Mouse (Mus musculus) liver, embryonic 13.5 days (tissue): Measurements from ENCODE around the gene Lrig1. TPM values are rescaled to one million over a fixed set of nuclear protein-coding genes. Genes with fewer than 3 reads are reported as not detected.
A peak's percentile ranks its signal among the peaks of the same experiment; 100 is the strongest.

Experiments used
- ATAC-seq: fragments of 200-750 bp; cut with Nextera tagmentation; 2 replicates; pipeline ENCODE4 v1.8.0; 2017; ENCODE audit warnings: low read depth, mild to moderate bottlenecking, moderate number of reproducible peaks, moderate library complexity
- DNase-seq: peaks from one replicate; pipeline ENCODE4 v3.0.0; 2022
- H3K27ac ChIP-seq: fragments of 300-500 bp; sonication (generic); 2 replicates; pipeline ENCODE4 v1.5.1; 2015; ENCODE audit warnings: moderate library complexity, mild to moderate bottlenecking, inconsistent platforms
- H3K27me3 ChIP-seq: fragments of 300-500 bp; sonication (generic); 2 replicates; pipeline ENCODE4 v1.6.1; 2015; ENCODE audit warnings: mild to moderate bottlenecking, inconsistent platforms
- H3K36me3 ChIP-seq: fragments of 300-500 bp; sonication (generic); 2 replicates; pipeline ENCODE4 v1.6.1; 2015; ENCODE audit warnings: mild to moderate bottlenecking, inconsistent platforms
- H3K4me1 ChIP-seq: fragments of 300-500 bp; sonication (generic); replicated peaks from 2 replicates; pipeline ENCODE4 v1.6.1; 2015; ENCODE audit warnings: inconsistent platforms
- H3K4me2 ChIP-seq: fragments of 300-500 bp; sonication (generic); 2 replicates; pipeline ENCODE4 v1.6.1; 2015; ENCODE audit warnings: inconsistent platforms, mild to moderate bottlenecking, moderate library complexity
- H3K4me3 ChIP-seq: fragments of 300-500 bp; sonication (generic); replicated peaks from 2 replicates; pipeline ENCODE4 v1.5.1; 2015; ENCODE audit warnings: mild to moderate bottlenecking, inconsistent platforms
- H3K9ac ChIP-seq: fragments of 300-500 bp; sonication (generic); 2 replicates; pipeline ENCODE4 v1.6.1; 2015; ENCODE audit warnings: mild to moderate bottlenecking, inconsistent platforms
- H3K9me3 ChIP-seq: fragments of 300-500 bp; sonication (generic); replicated peaks from 2 replicates; pipeline ENCODE4 v1.6.1; 2016; ENCODE audit warnings: inconsistent platforms
- WGBS: fragments of 180-500 bp; shearing (Covaris S2); methylation state at CpG from one replicate; pipeline ENCODE4 v1.1.7; 2015; ENCODE audit not compliant: insufficient replicate concordance; 5-methylcytosine and 5-hydroxymethylcytosine counted together
- polyA plus RNA-seq: library from polyadenylated mRNA; unstranded; fragments of >200 nt; fragmentation: Nextera tagmentation; extraction: Ambion mirVana; gene quantifications from 2 replicates; pipeline ENCODE4 v1.2.1, GENCODE M21; 2015

The Lrig1 gene
- polyA plus RNA-seq, 1 experiment from 2014 or later: 1.6 TPM

DNA sequence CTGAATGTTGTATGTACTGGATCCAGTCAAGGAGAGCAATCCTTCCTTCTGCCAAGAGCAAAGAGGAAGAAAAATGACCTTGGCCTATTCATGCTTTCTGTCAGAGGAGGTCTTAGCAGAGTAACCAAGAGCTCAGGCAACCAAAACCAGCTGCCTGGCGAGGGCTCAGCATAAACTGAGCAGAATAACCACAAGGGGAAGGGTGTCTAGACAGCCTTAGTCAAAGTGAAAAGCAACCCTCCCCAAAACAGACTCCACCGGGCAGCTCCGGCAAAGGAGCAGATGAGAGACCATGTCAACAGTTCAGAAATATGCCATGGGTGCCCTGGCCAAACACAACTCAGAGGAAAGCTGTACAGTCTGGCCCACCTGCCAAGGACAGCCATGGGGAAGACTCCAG lies 16.3 kb downstream of the Lrig1 start:
- Histone ChIP-seq H3K4me3 (no peak overlapping the region), H3K36me3 (no peaks in the 10 kb centered on the region), H3K27ac (no peak overlapping the region), H3K27me3 (peaks cover 7% of the 10 kb centered on the region; the same call in 1 of the 2 replicates), H3K4me2 (no peak overlapping the region), H3K4me1 (peaks cover 69% of the 10 kb centered on the region), H3K9me3 (no peaks in the 10 kb centered on the region), H3K9ac (no peak overlapping the region)
- no peak for ATAC-seq
- DNase-seq: no peak
- 53% methylated on average over 3 of the region's 3 CpGs for WGBS

- H3K27ac ChIP-seq: no peak overlapping the region
- H3K27me3 ChIP-seq: peaks cover 15% of the 10 kb centered on the region; the same call in 1 of the 2 replicates
- H3K4me2 ChIP-seq: no peak overlapping the region
- H3K9ac ChIP-seq: no peak overlapping the region
- H3K4me3 ChIP-seq: no peak overlapping the region
- ATAC-seq (no peak), DNase-seq (no peak)
- H3K4me1 ChIP-seq: peaks cover 64% of the 10 kb centered on the region
- H3K9me3 ChIP-seq: no peaks in the 10 kb centered on the region
- no peaks in the 10 kb centered on the region for H3K36me3 ChIP-seq
- 32% methylated on average over 6 of the region's 6 CpGs for WGBS
Measured at GRCm38 (mm10) chr6:94682270-94682618, 17.7 kb downstream of the Lrig1 start.

DNA sequence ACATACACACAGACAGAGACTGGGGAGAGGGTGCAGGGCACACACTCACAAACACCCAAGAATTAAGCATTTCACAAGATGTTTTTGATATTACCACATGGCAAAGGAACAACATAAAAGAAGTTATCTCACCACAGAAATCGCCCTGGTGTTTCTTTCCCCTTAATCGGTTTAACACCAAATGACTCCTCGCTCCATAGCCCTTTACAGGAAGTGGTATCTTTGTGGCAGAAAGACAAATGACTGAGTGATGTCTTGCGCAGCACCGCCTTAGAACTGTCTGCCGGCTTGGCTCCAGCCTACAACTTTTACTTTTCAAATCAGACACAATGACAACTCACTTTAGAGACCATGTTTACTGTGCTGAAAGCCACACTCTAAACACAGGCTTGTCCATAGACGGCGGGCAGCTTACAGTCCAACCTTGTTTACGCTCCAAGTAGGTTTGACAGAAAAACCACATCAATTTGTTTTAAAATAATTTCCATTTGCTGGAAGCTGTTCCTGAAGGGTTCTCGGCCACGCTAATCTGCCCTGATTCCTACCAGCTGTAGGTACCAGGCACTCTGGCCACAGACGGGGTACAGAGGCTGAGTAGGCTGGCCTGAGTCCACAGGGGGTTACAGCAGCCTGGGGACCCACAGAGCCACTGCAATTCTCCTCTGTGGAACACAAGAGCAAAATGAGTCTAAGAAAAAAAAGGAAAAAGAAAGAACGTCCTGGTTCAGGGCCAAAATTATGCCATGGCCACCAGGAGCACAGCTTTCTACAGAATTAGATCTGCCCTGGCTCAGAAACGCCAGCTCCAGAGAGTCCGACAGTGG lies 18.3 kb downstream of the Lrig1 start:
- DNase-seq: no peak
- Histone ChIP-seq H3K36me3 (no peaks in the 10 kb centered on the region), H3K27me3 (peaks cover 21% of the 10 kb centered on the region; the same call in 1 of the 2 replicates), H3K9ac (no peak overlapping the region), H3K4me1 (peaks cover 63% of the 10 kb centered on the region), H3K27ac (no peak overlapping the region), H3K4me3 (no peak overlapping the region), H3K4me2 (no peak overlapping the region), H3K9me3 (no peaks in the 10 kb centered on the region)
- WGBS: 27% methylated on average over 15 of the region's 15 CpGs
- ATAC-seq: no peak

- H3K9me3 ChIP-seq: no peaks in the 10 kb centered on the region
- no peak overlapping the region for H3K4me3 ChIP-seq
- peaks cover 61% of the 10 kb centered on the region for H3K4me1 ChIP-seq
- peaks cover 29% of the 10 kb centered on the region; the same call in 1 of the 2 replicates for H3K27me3 ChIP-seq
- ATAC-seq: peak; percentile 18; the same call in 1 of the 2 replicates
- H3K4me2 ChIP-seq: no peak overlapping the region
- 23% methylated on average over 5 of the region's 5 CpGs for WGBS
- no peak overlapping the region for H3K27ac ChIP-seq
- H3K36me3 ChIP-seq: no peaks in the 10 kb centered on the region
- no peak for DNase-seq
- H3K9ac ChIP-seq: no peak overlapping the region
Measured at GRCm38 (mm10) chr6:94680760-94681445, 19.1 kb downstream of the Lrig1 start.

DNA sequence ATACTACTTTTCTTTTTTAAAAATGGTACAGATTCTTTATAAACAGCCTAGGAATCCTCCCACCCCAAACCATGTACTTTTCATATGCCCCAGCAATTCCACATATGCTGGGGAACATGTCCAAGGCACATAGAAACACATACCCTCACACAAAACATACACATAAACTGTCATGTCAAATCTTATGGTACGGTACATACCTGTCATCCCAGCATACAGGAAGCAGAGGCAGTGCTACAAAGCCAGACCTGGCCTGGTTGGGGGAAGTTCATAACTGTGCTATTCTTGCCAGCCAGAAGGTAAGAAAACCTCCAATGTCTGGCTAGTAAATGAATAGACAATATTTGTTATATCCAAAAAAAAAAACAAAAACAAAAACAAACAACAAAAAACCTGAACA lies 20.7 kb downstream of the Lrig1 start:
- DNase-seq (no peak), ATAC-seq (no peak)
- Histone ChIP-seq H3K4me1 (peaks cover 45% of the 10 kb centered on the region), H3K27ac (no peak overlapping the region), H3K4me3 (no peak overlapping the region), H3K27me3 (peaks cover 38% of the 10 kb centered on the region; the same call in 1 of the 2 replicates), H3K9me3 (no peaks in the 10 kb centered on the region), H3K9ac (no peak overlapping the region), H3K4me2 (no peak overlapping the region), H3K36me3 (no peaks in the 10 kb centered on the region)
- 63% methylated on average over 1 of the region's 1 CpGs for WGBS

DNA sequence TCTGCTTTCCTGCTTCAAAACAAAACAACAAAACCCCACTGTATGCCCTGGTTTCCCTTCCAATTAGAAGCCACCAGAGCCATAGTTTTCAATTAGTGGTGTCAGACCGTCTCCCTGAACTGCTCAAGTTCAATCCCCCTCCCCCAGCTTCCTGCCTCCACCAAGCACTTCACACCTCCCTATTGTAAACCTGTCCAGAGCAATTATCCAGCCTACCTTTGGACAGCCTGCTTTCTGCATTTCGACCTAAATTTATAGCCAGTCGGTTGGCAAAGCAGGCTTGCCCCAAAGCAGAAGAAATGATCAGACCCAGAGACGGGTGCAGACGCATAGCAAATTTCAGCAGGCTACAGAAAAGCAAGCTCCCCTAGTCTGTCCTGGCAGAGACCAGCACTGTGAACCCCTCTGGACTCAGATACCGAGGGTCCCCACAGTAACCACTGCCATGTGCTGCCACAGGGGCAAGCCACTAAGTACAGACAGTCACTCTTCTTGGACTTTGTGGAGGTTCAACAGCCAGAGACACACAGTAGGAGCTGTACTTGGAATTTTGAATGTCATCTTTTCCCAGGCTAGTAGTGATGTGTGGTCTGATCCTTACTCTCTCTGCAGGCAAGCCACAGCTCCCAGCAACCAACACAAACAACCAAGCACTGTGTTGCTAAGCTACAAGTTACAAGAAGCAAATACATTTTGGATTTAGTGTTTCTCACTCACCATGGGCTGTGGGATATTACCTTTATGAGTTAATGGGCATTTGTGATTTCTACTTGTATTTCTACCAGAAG lies 21.4 kb downstream of the Lrig1 start:
- Histone ChIP-seq H3K27me3 (peaks cover 38% of the 10 kb centered on the region; the same call in 1 of the 2 replicates), H3K4me2 (no peak overlapping the region), H3K4me1 (peaks cover 39% of the 10 kb centered on the region), H3K27ac (no peak overlapping the region), H3K36me3 (no peaks in the 10 kb centered on the region), H3K9ac (no peak overlapping the region), H3K4me3 (no peak overlapping the region), H3K9me3 (no peaks in the 10 kb centered on the region)
- WGBS: 40% methylated on average over 6 of the region's 6 CpGs
- ATAC-seq (no peak), DNase-seq (no peak)

DNA sequence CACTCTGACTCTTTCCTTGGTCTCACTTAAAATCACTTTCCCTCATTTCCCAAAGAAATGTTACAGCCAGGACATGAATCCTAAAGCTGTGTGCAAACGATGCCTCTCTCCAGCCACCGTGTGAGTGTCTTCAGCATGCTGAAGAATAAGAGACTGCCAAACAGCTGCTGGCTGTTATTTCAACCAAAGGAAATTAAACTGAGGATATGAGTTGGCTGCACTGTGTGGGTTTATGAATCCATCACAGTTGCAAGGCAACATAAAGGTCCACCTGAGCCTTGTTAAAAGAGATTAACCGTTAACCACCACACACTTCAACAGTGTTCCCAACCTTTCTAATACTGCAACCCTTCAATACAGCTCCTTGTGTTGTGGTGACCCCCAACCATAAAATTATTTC lies 22.5 kb downstream of the Lrig1 start:
- Histone ChIP-seq H3K9me3 (no peaks in the 10 kb centered on the region), H3K27ac (no peak overlapping the region), H3K4me1 (peaks cover 34% of the 10 kb centered on the region), H3K27me3 (peaks cover 35% of the 10 kb centered on the region; the same call in 1 of the 2 replicates), H3K4me2 (peak overlapping the region; percentile 23; the same call in 1 of the 2 replicates), H3K9ac (no peak overlapping the region), H3K4me3 (no peak overlapping the region), H3K36me3 (no peaks in the 10 kb centered on the region)
- DNase-seq: no peak
- no peak for ATAC-seq
- WGBS: 65% methylated on average over 3 of the region's 3 CpGs

GRCm38 (mm10) chr6:94676840-94677239 lies 23.1 kb downstream of the Lrig1 start:
- 44% methylated on average over 3 of the region's 3 CpGs for WGBS
- H3K9me3 ChIP-seq: no peaks in the 10 kb centered on the region
- DNase-seq (no peak), ATAC-seq (no peak)
- peak overlapping the region; percentile 23 for H3K4me2 ChIP-seq
- peaks cover 29% of the 10 kb centered on the region for H3K4me1 ChIP-seq
- no peak overlapping the region for H3K9ac ChIP-seq
- H3K27me3 ChIP-seq: peaks cover 35% of the 10 kb centered on the region; the same call in 1 of the 2 replicates
- H3K27ac ChIP-seq: no peak overlapping the region
- no peak overlapping the region for H3K4me3 ChIP-seq
- H3K36me3 ChIP-seq: no peaks in the 10 kb centered on the region

DNA sequence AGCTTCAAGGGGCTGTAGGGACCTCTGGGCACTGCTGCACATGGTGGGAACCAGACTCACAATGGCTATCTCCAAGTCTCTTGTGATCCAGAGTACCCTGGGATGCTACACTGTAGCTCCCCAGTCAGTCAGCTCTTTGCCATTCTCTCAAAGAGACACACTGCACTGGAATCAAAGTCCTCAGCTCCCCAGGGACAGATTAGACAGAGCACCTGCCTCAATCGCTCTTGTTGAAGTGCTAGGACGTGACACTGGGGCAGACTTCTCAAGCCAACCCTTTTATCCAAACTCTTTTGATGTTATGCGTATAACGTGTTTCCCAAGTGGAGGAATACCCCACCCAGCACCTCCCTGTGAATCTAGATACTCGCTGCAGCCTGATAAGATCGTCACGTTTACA lies 23.7 kb downstream of the Lrig1 start:
- H3K36me3 ChIP-seq: no peaks in the 10 kb centered on the region
- H3K9me3 ChIP-seq: no peaks in the 10 kb centered on the region
- peak overlapping the region; percentile 23; the same call in 1 of the 2 replicates for H3K4me2 ChIP-seq
- no peak overlapping the region for H3K4me3 ChIP-seq
- ATAC-seq (no peak), DNase-seq (no peak)
- WGBS: 27% methylated on average over 7 of the region's 7 CpGs
- H3K9ac ChIP-seq: no peak overlapping the region
- H3K4me1 ChIP-seq: peaks cover 24% of the 10 kb centered on the region
- H3K27ac ChIP-seq: no peak overlapping the region
- H3K27me3 ChIP-seq: peaks cover 35% of the 10 kb centered on the region; the same call in 1 of the 2 replicates

DNA sequence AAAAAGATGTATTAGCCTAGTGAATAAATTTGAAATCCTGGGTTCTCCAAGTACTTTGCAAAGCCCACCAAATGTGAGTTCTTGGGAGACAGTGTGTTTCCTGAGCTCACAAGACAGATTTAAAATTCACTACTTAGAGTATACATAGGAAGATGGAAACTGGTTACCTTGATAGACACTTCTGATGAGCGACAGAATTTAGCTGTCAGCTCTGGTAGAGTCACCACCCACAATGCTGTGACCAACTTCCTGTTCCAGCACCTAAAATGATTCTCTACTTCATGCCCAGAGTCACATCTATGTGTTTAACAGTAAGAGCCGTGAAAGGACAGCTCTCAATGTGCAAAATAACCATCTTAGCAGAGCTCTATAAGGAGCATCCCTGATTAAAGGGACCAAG lies 27.5 kb downstream of the Lrig1 start:
- H3K27me3 ChIP-seq: peaks cover 27% of the 10 kb centered on the region; the same call in 1 of the 2 replicates
- H3K4me3 ChIP-seq: no peak overlapping the region
- H3K27ac ChIP-seq: no peak overlapping the region
- no peaks in the 10 kb centered on the region for H3K36me3 ChIP-seq
- DNase-seq (no peak), ATAC-seq (no peak)
- H3K9ac ChIP-seq: no peak overlapping the region
- 40% methylated on average over 2 of the region's 2 CpGs for WGBS
- H3K4me2 ChIP-seq: no peak overlapping the region
- H3K9me3 ChIP-seq: no peaks in the 10 kb centered on the region
- peaks cover 15% of the 10 kb centered on the region for H3K4me1 ChIP-seq

- H3K4me3 ChIP-seq: no peak overlapping the region
- ATAC-seq (no peak), DNase-seq (no peak)
- no peak overlapping the region for H3K27ac ChIP-seq
- H3K9ac ChIP-seq: no peak overlapping the region
- H3K4me2 ChIP-seq: no peak overlapping the region
- WGBS: 58% methylated on average over 6 of the region's 6 CpGs
- H3K36me3 ChIP-seq: no peaks in the 10 kb centered on the region
- H3K4me1 ChIP-seq: peaks cover 6% of the 10 kb centered on the region; the same call in 1 of the 2 replicates
- no peaks in the 10 kb centered on the region for H3K9me3 ChIP-seq
- peaks cover 4% of the 10 kb centered on the region; the same call in 1 of the 2 replicates for H3K27me3 ChIP-seq
Measured at GRCm38 (mm10) chr6:94669370-94669769, 30.6 kb downstream of the Lrig1 start.
